Mouse (Mus musculus) gastrocnemius, postnatal 25 days (tissue): ENCODE results near the gene Gm26620. TPM values are rescaled to one million over a fixed set of nuclear protein-coding genes. Genes with fewer than 3 reads are reported as not detected.

Experiments
- DNase-seq: peaks from one replicate; pipeline ENCODE4 v3.0.0; 2022
- total RNA-seq, 2 experiments: library from RNA; stranded (reverse); gene quantifications; 1 replicate in 1 of 2; 2 replicates in 1 of 2; pipeline ENCODE4 v1.2.3; 2021

The Gm26620 gene
- total RNA-seq, 2 experiments from 2014 or later = 0.35 TPM; not detected in 1

GRCm38 (mm10) chr1:170911907-170912660, 27.2 kb downstream of the Gm26620 start:
- DNase-seq = no peak

GRCm38 (mm10) chr1:170912891-170913615, 28.2 kb downstream of the Gm26620 start, which contains the start of gene Fcrlb:
Fcrlb (minus strand) TSS chr1:170912941.
- no peak for DNase-seq

GRCm38 (mm10) chr1:170915657-170916056, 30.8 kb downstream of the Gm26620 start:
- no peak for DNase-seq

GRCm38 (mm10) chr1:170919308-170919707, 34.4 kb downstream of the Gm26620 start:
- DNase-seq = no peak

- DNase-seq = no peak
Measured at GRCm38 (mm10) chr1:170924485-170924884, 39.6 kb downstream of the Gm26620 start.

- no peak for DNase-seq
Measured at GRCm38 (mm10) chr1:170926941-170927340, 42.1 kb downstream of the Gm26620 start.

- DNase-seq = no peak
Measured at GRCm38 (mm10) chr1:170927378-170927777, 42.5 kb downstream of the Gm26620 start, which contains the start of gene Fcrla. Fcrla (minus strand) TSS chr1:170927583.

GRCm38 (mm10) chr1:170928467-170928866, 43.6 kb downstream of the Gm26620 start:
- no peak for DNase-seq

GRCm38 (mm10) chr1:170929245-170929644, 44.4 kb downstream of the Gm26620 start:
- no peak for DNase-seq

- no peak for DNase-seq
Measured at GRCm38 (mm10) chr1:170932043-170932442, 47.2 kb downstream of the Gm26620 start.

GRCm38 (mm10) chr1:170933386-170933920, 48.6 kb downstream of the Gm26620 start:
- DNase-seq = no peak

GRCm38 (mm10) chr1:170933940-170934339, 49.1 kb downstream of the Gm26620 start:
- no peak for DNase-seq

- no peak for DNase-seq
Measured at GRCm38 (mm10) chr1:170934383-170934782, 49.5 kb downstream of the Gm26620 start.

Other genes with a start within 250 kb of the Gm26620 start
- gene Olfml2b, start 240.5 kb upstream of the Gm26620 start, total RNA-seq = 10 to 100 TPM in 1 of 2 experiments, 1 to 10 TPM in 1; 8.0 to 12.4 TPM
- gene Atf6, start 17.3 kb upstream of the Gm26620 start, total RNA-seq = 10 to 100 TPM; 16.8 to 16.9 TPM
- gene Dusp12, start 475 bp downstream of the Gm26620 start, total RNA-seq = 1 to 10 TPM; 4.0 TPM
- gene Fcrlb, start 27.9 kb downstream of the Gm26620 start, total RNA-seq = not detected
- not detected for gene Fcrla, start 42.5 kb downstream of the Gm26620 start, total RNA-seq
- gene Fcgr2b, start 91.5 kb downstream of the Gm26620 start, total RNA-seq = 1 to 10 TPM; 1.9 to 2.8 TPM
- not detected for gene Fcgr4, start 133.9 kb downstream of the Gm26620 start, total RNA-seq
- 1 to 10 TPM; 3.7 to 4.6 TPM for gene Fcgr3, start 179.9 kb downstream of the Gm26620 start, total RNA-seq
- 1 to 10 TPM in 1 of 2 experiments, under 1 TPM in 1; 0.69 to 1.2 TPM for gene Cfap126, start 228.9 kb downstream of the Gm26620 start, total RNA-seq